Mouse (Mus musculus) midbrain, embryonic 12.5 days (tissue): ENCODE measurements around the gene Pitpnb. TPM values are rescaled to one million over a fixed set of nuclear protein-coding genes. Genes with fewer than 3 reads are reported as not detected.

Experiments
- ATAC-seq: fragments of 200-750 bp; cut with Nextera tagmentation; 2 replicates; pipeline ENCODE4 v1.8.0; 2017; ENCODE audit warnings: low read depth, moderate TSS enrichment, moderate library complexity; ENCODE audit not compliant: low FRiP score
- H3K27ac ChIP-seq: fragments of 300-500 bp; sonication (generic); replicated peaks from 2 replicates; pipeline ENCODE4 v1.5.1; 2016; ENCODE audit warnings: mild to moderate bottlenecking
- H3K27me3 ChIP-seq: fragments of 300-500 bp; sonication (generic); 2 replicates; pipeline ENCODE4 v1.6.1; 2016; ENCODE audit warnings: mild to moderate bottlenecking
- H3K36me3 ChIP-seq: fragments of 300-500 bp; sonication (generic); 2 replicates; pipeline ENCODE4 v1.6.1; 2016
- H3K4me1 ChIP-seq: fragments of 300-500 bp; sonication (generic); 2 replicates; pipeline ENCODE4 v1.6.1; 2016
- H3K4me2 ChIP-seq: fragments of 300-500 bp; sonication (generic); replicated peaks from 2 replicates; pipeline ENCODE4 v1.6.1; 2016; ENCODE audit warnings: mild to moderate bottlenecking, moderate library complexity
- H3K4me3 ChIP-seq: fragments of 300-500 bp; sonication (generic); 2 replicates; pipeline ENCODE4 v1.5.1; 2016; ENCODE audit warnings: mild to moderate bottlenecking
- H3K9ac ChIP-seq: fragments of 300-500 bp; sonication (generic); replicated peaks from 2 replicates; pipeline ENCODE4 v1.6.1; 2016; ENCODE audit warnings: mild to moderate bottlenecking, moderate library complexity
- H3K9me3 ChIP-seq: fragments of 300-500 bp; sonication (generic); 2 replicates; pipeline ENCODE4 v1.6.1; 2016; ENCODE audit warnings: mild to moderate bottlenecking
- WGBS: fragments of 180-500 bp; shearing (Covaris S2); methylation state at CpG from one replicate; pipeline ENCODE4 v1.1.7; 2016; 5-methylcytosine and 5-hydroxymethylcytosine counted together
- polyA plus RNA-seq: library from polyadenylated mRNA; unstranded; fragments of >200 nt; fragmentation: Nextera tagmentation; extraction: Ambion mirVana; gene quantifications from 2 replicates; pipeline ENCODE4 v1.2.1, GENCODE M21; 2016

The Pitpnb gene
- polyA plus RNA-seq, 1 experiment from 2014 or later, result 110 TPM

- Histone ChIP-seq H3K27ac (no peak overlapping the region), H3K4me3 (no peak overlapping the region), H3K4me1 (0 out of 2 replicates have a peak, but pooled peaks cover 2% of the 10 kb centered on the region), H3K4me2 (no peak overlapping the region), H3K9ac (no peak overlapping the region), H3K27me3 (no peaks in the 10 kb centered on the region), H3K36me3 (peaks cover 67% of the 10 kb centered on the region), H3K9me3 (no peaks in the 10 kb centered on the region)
- WGBS, result 84% methylated on average over 5 of the region's 5 CpGs
- no peak for ATAC-seq
Observed at GRCm38 (mm10) chr5:111360546-111360945, 30.0 kb downstream of the Pitpnb start.

GRCm38 (mm10) chr5:111361058-111361457 is 30.5 kb downstream of the Pitpnb start:
- H3K27me3 ChIP-seq, result no peaks in the 10 kb centered on the region
- ATAC-seq, result no peak
- H3K36me3 ChIP-seq, result peaks cover 66% of the 10 kb centered on the region

GRCm38 (mm10) chr5:111361846-111362245 is 31.3 kb downstream of the Pitpnb start:
- no peak overlapping the region for H3K9ac ChIP-seq
- no peak overlapping the region for H3K4me3 ChIP-seq
- 71% methylated on average over 7 of the region's 7 CpGs for WGBS
- no peak overlapping the region for H3K4me2 ChIP-seq
- H3K27me3 ChIP-seq, result no peaks in the 10 kb centered on the region
- 0 out of 2 replicates have a peak overlapping the region, but pooled peaks have one; percentile 12 for H3K27ac ChIP-seq
- H3K9me3 ChIP-seq, result no peaks in the 10 kb centered on the region
- ATAC-seq, result no peak
- peaks cover 13% of the 10 kb centered on the region for H3K4me1 ChIP-seq
- peaks cover 60% of the 10 kb centered on the region for H3K36me3 ChIP-seq

More at GRCm38 (mm10) chr5:111361058-111361457, 30.5 kb downstream of the Pitpnb start:
- H3K4me3 ChIP-seq, result no peak overlapping the region
- peaks cover 6% of the 10 kb centered on the region for H3K4me1 ChIP-seq
- H3K9ac ChIP-seq, result no peak overlapping the region
- H3K27ac ChIP-seq, result 0 out of 2 replicates have a peak overlapping the region, but pooled peaks have one; percentile 12
- no peaks in the 10 kb centered on the region for H3K9me3 ChIP-seq
- 87% methylated on average over 8 of the region's 8 CpGs for WGBS
- no peak overlapping the region for H3K4me2 ChIP-seq

- Histone ChIP-seq H3K4me3 (no peak overlapping the region), H3K27ac (no peak overlapping the region), H3K4me1 (peaks cover 30% of the 10 kb centered on the region), H3K9me3 (no peaks in the 10 kb centered on the region), H3K9ac (no peak overlapping the region), H3K27me3 (no peaks in the 10 kb centered on the region), H3K4me2 (no peak overlapping the region), H3K36me3 (peaks cover 43% of the 10 kb centered on the region)
- ATAC-seq, result no peak
- 74% methylated on average over 6 of the region's 6 CpGs for WGBS
Observed at GRCm38 (mm10) chr5:111363446-111364062, 33.0 kb downstream of the Pitpnb start.

- H3K4me1 ChIP-seq, result peaks cover 33% of the 10 kb centered on the region
- no peak for ATAC-seq
- no peak overlapping the region for H3K4me2 ChIP-seq
- no peak overlapping the region for H3K27ac ChIP-seq
- no peaks in the 10 kb centered on the region for H3K27me3 ChIP-seq
- no peaks in the 10 kb centered on the region for H3K9me3 ChIP-seq
- no peak overlapping the region for H3K4me3 ChIP-seq
- H3K9ac ChIP-seq, result no peak overlapping the region
- 40% methylated on average over 3 of the region's 3 CpGs for WGBS
- peaks cover 33% of the 10 kb centered on the region for H3K36me3 ChIP-seq
Observed at GRCm38 (mm10) chr5:111364533-111364932, 34.0 kb downstream of the Pitpnb start.

GRCm38 (mm10) chr5:111366140-111366539 is 35.6 kb downstream of the Pitpnb start:
- no peaks in the 10 kb centered on the region for H3K9me3 ChIP-seq
- H3K4me1 ChIP-seq, result peaks cover 33% of the 10 kb centered on the region
- no peak overlapping the region for H3K4me3 ChIP-seq
- WGBS, result 83% methylated on average over 5 of the region's 5 CpGs
- no peaks in the 10 kb centered on the region for H3K27me3 ChIP-seq
- peak overlapping the region; percentile 89; the same call in 1 of the 2 replicates for H3K27ac ChIP-seq
- no peak for ATAC-seq
- peaks cover 29% of the 10 kb centered on the region for H3K36me3 ChIP-seq
- no peak overlapping the region for H3K4me2 ChIP-seq
- no peak overlapping the region for H3K9ac ChIP-seq

GRCm38 (mm10) chr5:111367937-111368517 is 37.5 kb downstream of the Pitpnb start:
- 24% methylated on average over 11 of the region's 11 CpGs for WGBS
- peak; percentile 58 for ATAC-seq
- 0 out of 2 replicates have a peak overlapping the region, but pooled peaks have one; percentile 17 for H3K4me2 ChIP-seq

GRCm38 (mm10) chr5:111368576-111368975 is 38.0 kb downstream of the Pitpnb start:
- Histone ChIP-seq H3K27ac (peak overlapping the region; percentile 89), H3K9ac (no peak overlapping the region)
- WGBS, result 42% methylated on average over 5 of the region's 5 CpGs

More at GRCm38 (mm10) chr5:111367937-111368517, 37.5 kb downstream of the Pitpnb start:
- no peaks in the 10 kb centered on the region for H3K9me3 ChIP-seq
- H3K27ac ChIP-seq, result peak overlapping the region; percentile 89
- no peaks in the 10 kb centered on the region for H3K27me3 ChIP-seq
- 0 out of 2 replicates have a peak overlapping the region, but pooled peaks have one; percentile 24 for H3K9ac ChIP-seq
- peaks cover 37% of the 10 kb centered on the region for H3K36me3 ChIP-seq
- no peak overlapping the region for H3K4me3 ChIP-seq
- peaks cover 33% of the 10 kb centered on the region for H3K4me1 ChIP-seq

GRCm38 (mm10) chr5:111375616-111376015 is 45.1 kb downstream of the Pitpnb start:
- WGBS, result 89% methylated on average over 4 of the region's 4 CpGs
- Histone ChIP-seq H3K4me3 (no peak overlapping the region), H3K36me3 (peaks cover 85% of the 10 kb centered on the region), H3K27ac (no peak overlapping the region), H3K9me3 (no peaks in the 10 kb centered on the region), H3K4me1 (no peaks in the 10 kb centered on the region; the same call in 1 of the 2 replicates), H3K9ac (no peak overlapping the region), H3K27me3 (no peaks in the 10 kb centered on the region), H3K4me2 (no peak overlapping the region)
- ATAC-seq, result no peak

More at GRCm38 (mm10) chr5:111368576-111368975, 38.0 kb downstream of the Pitpnb start:
- Histone ChIP-seq H3K4me2 (0 out of 2 replicates have a peak overlapping the region, but pooled peaks have one; percentile 13), H3K36me3 (peaks cover 42% of the 10 kb centered on the region), H3K4me3 (no peak overlapping the region), H3K27me3 (no peaks in the 10 kb centered on the region), H3K9me3 (no peaks in the 10 kb centered on the region), H3K4me1 (peaks cover 31% of the 10 kb centered on the region)
- ATAC-seq, result peak; percentile 79

GRCm38 (mm10) chr5:111376276-111377020 is 45.9 kb downstream of the Pitpnb start:
- no peak overlapping the region for H3K4me2 ChIP-seq
- H3K27ac ChIP-seq, result no peak overlapping the region
- no peaks in the 10 kb centered on the region; the same call in 1 of the 2 replicates for H3K4me1 ChIP-seq
- H3K4me3 ChIP-seq, result no peak overlapping the region
- H3K36me3 ChIP-seq, result peaks cover 84% of the 10 kb centered on the region
- 94% methylated on average over 24 of the region's 24 CpGs for WGBS
- no peaks in the 10 kb centered on the region for H3K27me3 ChIP-seq
- H3K9me3 ChIP-seq, result no peaks in the 10 kb centered on the region
- no peak overlapping the region for H3K9ac ChIP-seq
- ATAC-seq, result no peak

- Histone ChIP-seq H3K27ac (0 out of 2 replicates have a peak overlapping the region, but pooled peaks have one; percentile 15), H3K4me3 (no peak overlapping the region), H3K9me3 (no peaks in the 10 kb centered on the region), H3K27me3 (no peaks in the 10 kb centered on the region), H3K36me3 (peaks cover 78% of the 10 kb centered on the region), H3K4me2 (no peak overlapping the region), H3K9ac (no peak overlapping the region), H3K4me1 (no peaks in the 10 kb centered on the region; the same call in 1 of the 2 replicates)
- 76% methylated on average over 7 of the region's 7 CpGs for WGBS
- ATAC-seq, result no peak
Observed at GRCm38 (mm10) chr5:111378126-111378993, 47.8 kb downstream of the Pitpnb start.
